Mouse (Mus musculus): ENCODE measurements around the gene Nmral1. TPM values are rescaled to one million over a fixed set of nuclear protein-coding genes. Genes with fewer than 3 reads are reported as not detected.

Gene Nmral1
- polyA plus RNA-seq, 1 experiment from 2014 or later = 228 TPM

DNA sequence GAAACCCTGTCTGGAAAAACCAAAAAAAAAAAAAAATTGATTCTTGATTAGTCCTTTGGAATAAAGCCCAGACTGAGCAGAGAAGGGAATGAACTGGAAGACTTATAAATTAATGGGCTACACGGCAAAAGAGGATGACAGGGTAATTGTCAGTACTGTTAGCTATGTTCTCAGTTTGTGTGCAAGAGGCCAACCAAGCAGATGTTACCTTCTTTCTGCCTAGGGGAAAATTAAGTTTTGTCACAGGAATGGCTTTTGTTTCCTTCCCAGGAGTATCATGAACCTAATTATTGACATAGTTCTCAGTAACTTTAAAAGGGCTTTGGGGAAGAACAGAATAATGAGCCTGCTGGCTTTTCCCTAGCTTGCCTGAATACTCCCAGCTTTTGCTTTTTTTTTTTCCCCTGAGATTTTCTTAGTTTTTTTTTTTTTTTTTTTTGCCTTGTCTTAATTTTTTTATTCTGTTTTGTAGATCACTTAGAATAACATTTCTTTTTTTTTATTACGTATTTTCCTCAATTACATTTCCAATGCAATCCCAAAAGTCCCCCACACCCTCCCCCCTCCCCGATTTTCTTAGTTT, 11.7 kb upstream of the Nmral1 start:
- Histone ChIP-seq H3K27ac (replicated peaks) (no peak overlapping the region), H3K4me1 (peaks cover 17% of the 10 kb centered on the region), H3K36me3 (replicated peaks) (peaks cover 18% of the 10 kb centered on the region; the same call in 1 of the 2 replicates), H3K4me3 (no peak overlapping the region), H3K9me3 (no peaks in the 10 kb centered on the region), H3K27me3 (replicated peaks; ENCODE audit: low read depth, poor library complexity, severe bottlenecking) (no peaks in the 10 kb centered on the region)
- WGBS = 84% methylated on average over 3 of the region's 3 CpGs
- no peak for DNase-seq (ENCODE audit: low spot score)

GRCm38 (mm10) chr16:4727963-4728362, 8.8 kb upstream of the Nmral1 start:
- no peak for DNase-seq (ENCODE audit: low spot score)
- no peaks in the 10 kb centered on the region for H3K27me3 ChIP-seq (replicated peaks; ENCODE audit: low read depth, poor library complexity, severe bottlenecking)
- H3K9me3 ChIP-seq = no peaks in the 10 kb centered on the region
- peaks cover 17% of the 10 kb centered on the region for H3K4me1 ChIP-seq
- peaks cover 8% of the 10 kb centered on the region; the same call in 1 of the 2 replicates for H3K36me3 ChIP-seq (replicated peaks)
- no peak overlapping the region for H3K27ac ChIP-seq (replicated peaks)
- WGBS = 48% methylated on average over 1 of the region's 1 CpGs
- H3K4me3 ChIP-seq = no peak overlapping the region

DNA sequence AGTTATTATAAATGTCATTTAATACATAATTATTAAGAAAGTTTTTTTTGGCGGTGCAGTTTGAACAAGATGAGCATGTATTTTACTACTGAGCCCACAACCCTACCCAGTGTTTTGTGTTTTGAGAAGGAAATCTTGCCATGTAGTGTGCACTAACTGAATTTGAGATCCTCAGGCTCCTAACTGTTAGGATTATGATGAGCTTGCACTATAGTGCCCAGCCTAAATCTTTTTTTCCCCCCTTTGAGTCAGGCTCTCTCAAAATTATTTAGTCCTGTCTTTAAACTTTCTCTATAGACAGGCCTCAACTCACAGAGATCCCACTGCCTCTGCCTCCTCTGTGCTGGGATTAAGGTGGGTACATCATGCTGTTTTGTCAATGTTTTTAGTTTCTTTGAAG, 8.4 kb upstream of the Nmral1 start:
- Histone ChIP-seq H3K4me1 (peaks cover 17% of the 10 kb centered on the region), H3K27ac (replicated peaks) (no peak overlapping the region), H3K9me3 (no peaks in the 10 kb centered on the region), H3K27me3 (replicated peaks; ENCODE audit: low read depth, poor library complexity, severe bottlenecking) (no peaks in the 10 kb centered on the region), H3K4me3 (peak overlapping the region; percentile 78), H3K36me3 (replicated peaks) (peaks cover 8% of the 10 kb centered on the region; the same call in 1 of the 2 replicates)
- DNase-seq (ENCODE audit: low spot score) = no peak
- WGBS = 98% methylated on average over 1 of the region's 1 CpGs

GRCm38 (mm10) chr16:4726528-4727128, 7.5 kb upstream of the Nmral1 start:
- H3K36me3 ChIP-seq (replicated peaks) = peaks cover 8% of the 10 kb centered on the region; the same call in 1 of the 2 replicates
- no peaks in the 10 kb centered on the region for H3K9me3 ChIP-seq
- peak overlapping the region; percentile 88 for H3K27ac ChIP-seq (replicated peaks)
- peaks cover 17% of the 10 kb centered on the region for H3K4me1 ChIP-seq
- peak overlapping the region; percentile 78 for H3K4me3 ChIP-seq
- no peak for DNase-seq (ENCODE audit: low spot score)
- under 1% methylated on average over 40 of the region's 40 CpGs for WGBS
- H3K27me3 ChIP-seq (replicated peaks; ENCODE audit: low read depth, poor library complexity, severe bottlenecking) = no peaks in the 10 kb centered on the region

DNA sequence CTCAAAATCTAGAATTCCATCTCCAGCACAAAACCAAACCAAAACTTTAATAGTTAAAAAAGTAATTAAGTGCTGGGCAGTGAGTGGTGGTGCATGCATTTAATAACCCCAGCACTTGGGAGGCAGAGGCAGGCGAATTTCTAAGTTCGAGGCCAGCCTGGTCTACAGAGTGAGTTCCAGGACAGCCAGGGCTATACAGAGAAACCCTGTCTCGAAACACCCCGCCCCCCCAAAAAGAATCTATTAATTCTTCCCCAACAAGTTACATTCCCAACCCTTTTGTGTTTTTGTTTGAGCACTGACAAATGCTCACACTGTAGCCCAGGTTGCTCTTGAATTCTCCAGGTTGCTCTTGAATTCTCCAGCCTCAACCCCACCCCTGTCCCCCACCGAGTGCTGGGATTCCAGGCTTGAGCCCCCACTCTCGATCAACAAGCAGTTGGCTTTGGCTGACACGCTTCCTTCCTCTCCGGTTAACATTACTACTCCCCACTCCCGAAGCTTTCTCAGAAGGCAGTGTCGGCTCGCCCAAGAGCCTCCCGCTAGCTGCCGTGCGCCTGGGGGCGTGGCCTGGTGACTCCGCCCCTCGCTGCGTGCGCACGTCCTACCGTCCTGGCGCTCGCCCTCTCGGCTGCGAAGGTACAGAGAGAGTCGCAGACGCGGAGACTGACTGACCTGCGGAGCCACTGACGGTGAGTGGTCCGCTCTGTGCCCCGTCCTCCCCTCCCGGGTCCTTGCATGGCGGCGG, 6.8 kb upstream of the Nmral1 start, which contains the start of gene Hmox2:
Gene Hmox2 (plus strand): TSS at position 582 of the 748 bp plus-strand sequence.
- H3K9me3 ChIP-seq = no peaks in the 10 kb centered on the region
- H3K4me3 ChIP-seq = peak within 1 kb of the TSS; percentile 78
- WGBS = 6% methylated on average over 35 of the region's 35 CpGs
- no peaks in the 10 kb centered on the region for H3K27me3 ChIP-seq (replicated peaks; ENCODE audit: low read depth, poor library complexity, severe bottlenecking)
- DNase-seq (ENCODE audit: low spot score) = peak; percentile 96
- H3K36me3 ChIP-seq (replicated peaks) = peaks cover 5% of the 10 kb centered on the region; the same call in 1 of the 2 replicates
- H3K27ac ChIP-seq (replicated peaks) = peak within 1 kb of the TSS; percentile 88
- H3K4me1 ChIP-seq = peaks cover 17% of the 10 kb centered on the region

DNA sequence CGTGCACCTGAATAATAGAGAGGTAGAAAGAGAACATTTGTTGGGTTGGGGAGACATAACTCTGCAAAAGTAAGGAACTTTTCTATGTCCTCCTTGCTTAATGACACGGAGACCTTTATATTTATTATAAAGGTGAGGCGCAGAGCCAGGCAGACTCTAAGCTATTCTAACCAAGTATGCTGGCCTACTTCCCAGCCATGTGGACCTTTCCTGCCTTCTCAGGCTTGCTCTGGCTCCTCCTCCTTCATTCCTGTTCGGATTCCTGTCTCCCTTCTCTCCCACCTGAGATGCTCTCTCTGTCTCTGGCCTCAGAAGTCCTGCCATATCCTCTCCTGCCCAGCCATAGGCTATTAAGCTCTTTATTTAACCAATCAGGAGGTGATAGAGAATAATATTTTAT, 6.1 kb upstream of the Nmral1 start:
- WGBS = 76% methylated on average over 4 of the region's 4 CpGs
- Histone ChIP-seq H3K27ac (replicated peaks) (no peak overlapping the region), H3K4me1 (peaks cover 17% of the 10 kb centered on the region), H3K4me3 (no peak overlapping the region), H3K27me3 (replicated peaks; ENCODE audit: low read depth, poor library complexity, severe bottlenecking) (no peaks in the 10 kb centered on the region), H3K9me3 (no peaks in the 10 kb centered on the region), H3K36me3 (replicated peaks) (peaks cover 5% of the 10 kb centered on the region; the same call in 1 of the 2 replicates)
- DNase-seq (ENCODE audit: low spot score) = no peak

GRCm38 (mm10) chr16:4722915-4723209, 3.7 kb upstream of the Nmral1 start:
- Histone ChIP-seq H3K4me1 (peaks cover 23% of the 10 kb centered on the region), H3K9me3 (no peaks in the 10 kb centered on the region), H3K4me3 (no peak overlapping the region), H3K36me3 (replicated peaks) (no peaks in the 10 kb centered on the region), H3K27ac (replicated peaks) (no peak overlapping the region), H3K27me3 (replicated peaks; ENCODE audit: low read depth, poor library complexity, severe bottlenecking) (no peaks in the 10 kb centered on the region)
- WGBS = 76% methylated on average over 3 of the region's 3 CpGs
- no peak for DNase-seq (ENCODE audit: low spot score)

DNA sequence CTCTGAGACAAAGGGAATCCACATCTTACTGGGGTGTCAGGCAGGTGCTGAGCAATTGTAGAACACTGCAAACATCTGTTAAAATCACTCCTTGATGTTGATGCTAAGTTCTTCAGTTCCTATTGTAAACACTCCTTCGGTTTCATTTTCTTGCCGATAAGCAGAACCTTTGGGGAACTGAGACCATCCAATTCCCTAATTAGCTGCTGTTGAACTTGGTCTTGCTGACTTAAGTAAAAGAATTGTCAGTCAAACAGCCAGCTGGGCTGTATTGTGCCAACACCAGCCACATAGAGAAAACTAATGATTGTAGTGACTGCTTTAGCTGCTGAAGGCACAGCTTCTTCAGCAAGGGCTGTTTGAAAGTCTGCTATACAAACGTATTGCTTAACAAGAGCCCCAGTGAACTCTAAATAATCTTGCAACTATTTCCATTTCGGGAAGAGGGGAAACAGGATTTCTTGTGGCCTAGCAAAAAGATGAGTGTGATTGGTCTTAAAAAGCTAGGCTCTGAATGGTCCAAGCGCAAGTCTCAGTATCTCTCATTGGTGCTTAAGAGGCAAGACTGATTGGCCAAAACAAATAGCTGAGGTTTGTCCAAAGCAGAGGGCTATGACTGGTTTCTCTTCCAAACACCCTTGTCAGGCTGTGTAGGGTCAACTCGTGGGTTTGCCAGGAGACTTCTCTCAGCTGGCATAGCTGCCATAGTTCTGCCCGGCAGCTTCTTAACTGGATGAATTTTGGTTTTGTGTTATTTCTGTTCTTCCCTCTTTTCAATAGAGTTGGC, 3.2 kb upstream of the Nmral1 start:
- 80% methylated on average over 7 of the region's 7 CpGs for WGBS
- Histone ChIP-seq H3K9me3 (no peaks in the 10 kb centered on the region), H3K27ac (replicated peaks) (no peak overlapping the region), H3K4me3 (no peak overlapping the region), H3K27me3 (replicated peaks; ENCODE audit: low read depth, poor library complexity, severe bottlenecking) (no peaks in the 10 kb centered on the region), H3K36me3 (replicated peaks) (no peaks in the 10 kb centered on the region), H3K4me1 (peaks cover 22% of the 10 kb centered on the region)
- no peak for DNase-seq (ENCODE audit: low spot score)

DNA sequence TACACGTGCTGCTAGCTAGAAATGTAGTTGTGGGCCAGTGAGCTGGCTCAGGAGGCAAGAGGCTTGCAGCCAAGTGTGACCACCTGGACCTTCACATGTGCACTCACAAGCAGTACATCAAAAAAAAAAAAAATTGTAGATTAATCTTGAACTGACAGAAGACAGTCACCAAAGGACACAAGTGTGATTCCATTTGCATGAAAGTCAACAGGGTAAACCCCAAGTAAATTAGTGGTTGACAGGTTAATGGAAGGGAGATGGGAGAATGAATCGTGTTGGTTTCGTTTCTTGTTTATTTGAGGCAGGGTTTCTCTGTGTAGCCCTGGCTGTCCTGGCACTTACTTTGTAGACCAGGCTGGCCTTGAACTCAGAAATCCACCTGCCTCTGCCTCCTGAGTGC, 1.3 kb downstream of the Nmral1 start:
- Histone ChIP-seq H3K27ac (replicated peaks) (no peak overlapping the region), H3K36me3 (replicated peaks) (peaks cover 41% of the 10 kb centered on the region), H3K4me3 (peak overlapping the region; percentile 79), H3K4me1 (peaks cover 13% of the 10 kb centered on the region), H3K9me3 (no peaks in the 10 kb centered on the region), H3K27me3 (replicated peaks; ENCODE audit: low read depth, poor library complexity, severe bottlenecking) (no peaks in the 10 kb centered on the region)
- WGBS = 77% methylated on average over 3 of the region's 3 CpGs
- DNase-seq (ENCODE audit: low spot score) = no peak

DNA sequence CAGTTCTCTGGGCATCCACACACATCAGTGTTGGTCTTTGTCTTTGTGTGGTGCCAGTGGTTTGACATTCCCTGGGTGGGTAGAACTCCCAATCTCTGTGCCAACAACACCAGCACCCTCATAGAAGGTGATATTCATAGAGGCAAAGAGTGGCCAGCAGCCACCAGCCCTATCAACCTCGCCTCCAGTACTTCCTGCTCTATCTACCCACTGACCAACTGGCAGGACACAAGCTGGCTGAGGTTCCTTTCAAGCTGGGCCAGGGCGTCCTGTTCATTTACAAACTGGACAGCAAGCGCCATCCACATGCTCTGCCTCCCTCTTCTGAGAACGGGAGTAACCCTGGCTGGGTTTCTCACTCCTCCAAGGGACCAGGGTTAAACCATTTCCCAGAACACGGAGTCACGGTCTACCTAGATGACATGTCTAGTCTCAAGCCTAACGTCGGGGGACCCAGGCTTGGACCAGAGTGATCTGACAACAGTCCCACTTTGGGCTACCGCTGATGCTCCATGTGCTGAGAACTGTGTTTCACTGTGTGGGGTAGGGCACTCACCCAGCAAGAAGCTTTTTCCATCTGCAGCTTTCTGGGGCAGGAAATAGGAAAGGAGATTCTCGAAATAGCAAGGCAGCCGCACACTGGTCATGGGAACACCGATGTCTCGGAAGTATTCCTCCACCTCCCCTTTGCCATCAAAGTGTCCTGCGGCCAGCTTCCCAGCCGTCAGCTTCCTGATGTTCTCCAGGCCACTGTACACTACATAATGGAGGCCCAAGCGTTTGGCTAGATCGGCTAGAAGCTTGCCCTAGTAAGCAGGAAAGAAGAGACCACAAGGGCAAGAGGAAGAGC, 5.1 kb downstream of the Nmral1 start:
- Histone ChIP-seq H3K36me3 (replicated peaks) (peaks cover 79% of the 10 kb centered on the region), H3K4me1 (peaks cover 7% of the 10 kb centered on the region), H3K9me3 (no peaks in the 10 kb centered on the region), H3K27ac (replicated peaks) (no peak overlapping the region), H3K27me3 (replicated peaks; ENCODE audit: low read depth, poor library complexity, severe bottlenecking) (no peaks in the 10 kb centered on the region), H3K4me3 (no peak overlapping the region)
- DNase-seq (ENCODE audit: low spot score) = no peak
- WGBS = 93% methylated on average over 17 of the region's 17 CpGs

DNA sequence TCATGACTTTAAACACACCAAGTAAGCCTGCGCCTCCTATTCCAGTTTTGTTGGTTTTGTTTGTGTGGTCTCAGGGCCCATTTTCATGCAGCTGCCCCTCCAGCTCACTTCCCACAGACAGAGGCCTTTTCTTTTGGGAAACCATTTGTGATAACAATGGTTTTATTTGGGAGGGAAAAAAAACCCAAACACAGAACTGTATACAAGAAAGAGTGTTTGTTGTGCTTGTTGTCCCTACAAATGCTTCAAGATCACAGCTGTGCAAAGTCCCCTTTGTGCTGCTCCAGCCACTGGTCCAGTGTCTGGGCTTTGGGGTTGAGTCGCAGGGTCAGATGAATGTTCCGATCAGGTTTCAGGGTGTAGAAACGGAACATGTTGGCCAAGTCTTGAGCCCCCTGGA, 8.0 kb downstream of the Nmral1 start:
- no peaks in the 10 kb centered on the region for H3K4me1 ChIP-seq
- no peak overlapping the region for H3K27ac ChIP-seq (replicated peaks)
- H3K9me3 ChIP-seq = no peaks in the 10 kb centered on the region
- peaks cover 100% of the 10 kb centered on the region for H3K36me3 ChIP-seq (replicated peaks)
- WGBS = 93% methylated on average over 4 of the region's 4 CpGs
- H3K4me3 ChIP-seq = no peak overlapping the region
- H3K27me3 ChIP-seq (replicated peaks; ENCODE audit: low read depth, poor library complexity, severe bottlenecking) = no peaks in the 10 kb centered on the region
- DNase-seq (ENCODE audit: low spot score) = no peak

GRCm38 (mm10) chr16:4705541-4705940, 13.6 kb downstream of the Nmral1 start:
- Histone ChIP-seq H3K4me1 (no peaks in the 10 kb centered on the region), H3K27ac (replicated peaks) (no peak overlapping the region), H3K27me3 (replicated peaks; ENCODE audit: low read depth, poor library complexity, severe bottlenecking) (no peaks in the 10 kb centered on the region), H3K9me3 (no peaks in the 10 kb centered on the region), H3K4me3 (no peak overlapping the region), H3K36me3 (replicated peaks) (peaks cover 100% of the 10 kb centered on the region)
- WGBS = 69% methylated on average over 4 of the region's 4 CpGs
- no peak for DNase-seq (ENCODE audit: low spot score)
